In genomic region chr11:84016810-84017508, GRCm38 (mm10) we compare ENCODE assay signal across 22 mouse cellular contexts. TPM values are rescaled to one million over a fixed set of nuclear protein-coding genes. Genes with fewer than 3 reads are reported as not detected.
DNase-seq lines count a peak whose midpoint lies in the region; ATAC-seq and TF ChIP-seq lines count a peak whose summit lies in the region.
"Had no signal": no experiment of that assay in that cellular context is flagged by ENCODE, and none has a peak within 500 bp of the region (broad histone marks: within the 10 kb centered on the region; RNA-seq: fewer than 3 reads in every experiment).

No protein-coding gene starts in this region.

- DNase-seq in kidney, adult 2 months, result peak; percentile 75
- DNase-seq in kidney, postnatal 10 days, result no peak
- DNase-seq in liver, embryonic 14.5 days (ENCODE audit: low read depth in 3 of 3, low spot score in 3 of 3), result peak in 1 of 3 experiments; percentile 4
- no peak for DNase-seq in liver, embryonic 11.5 days (ENCODE audit: low spot score)
- DNase-seq in urinary bladder, postnatal 14 days (ENCODE audit: low spot score), result no peak
- no peak for DNase-seq in cerebellum, postnatal 10 days
- DNase-seq: cerebellum, adult 11 months; cerebellum, adult 9-11 months; heart, postnatal 4 days; left cerebral cortex, postnatal 4 days; thymus, adult 18-20 months; thymus, postnatal 36 days had no signal

- no peak overlapping the region for H3K27ac ChIP-seq in kidney, adult 2 months (ENCODE audit: insufficient read depth, low read depth, low read length)
- no peak overlapping the region for H3K27ac ChIP-seq in liver, embryonic 14.5 days
- no peak overlapping the region for H3K27ac ChIP-seq in liver, embryonic 11.5 days (ENCODE audit: low read depth, low read length)
- H3K27ac ChIP-seq in liver, embryonic 15.5 days (replicated peaks), result peak overlapping the region; percentile 42
- H3K27ac ChIP-seq: embryonic facial prominence, embryonic 10.5 days; forebrain, embryonic 15.5 days; heart, embryonic 10.5 days; hindbrain, embryonic 14.5 days; limb, embryonic 15.5 days had no signal

- H3K4me1 ChIP-seq in kidney, adult 2 months (ENCODE audit: control insufficient read depth, insufficient read depth, low read length), result peaks cover 3% of the 10 kb centered on the region; the same call in 1 of the 2 replicates
- H3K4me1 ChIP-seq in liver, embryonic 14.5 days (replicated peaks; ENCODE audit: control insufficient read depth in 2 of 2, insufficient read depth in 2 of 2, low read length in 1 of 2), result no peaks in the 10 kb centered on the region
- H3K4me1 ChIP-seq in liver, embryonic 11.5 days (replicated peaks; ENCODE audit: control insufficient read depth, insufficient read depth, low read length), result no peaks in the 10 kb centered on the region
- peaks cover 6% of the 10 kb centered on the region for H3K4me1 ChIP-seq in liver, embryonic 15.5 days (replicated peaks)
- H3K4me1 ChIP-seq: heart, embryonic 10.5 days had no signal

- H3K27me3 ChIP-seq in kidney, adult 2 months (replicated peaks; ENCODE audit: control insufficient read depth, insufficient read depth, low read length), result no peaks in the 10 kb centered on the region
- no peaks in the 10 kb centered on the region for H3K27me3 ChIP-seq in liver, embryonic 14.5 days (ENCODE audit: control insufficient read depth, insufficient read depth, low read length)
- H3K27me3 ChIP-seq in liver, embryonic 11.5 days (replicated peaks; ENCODE audit: control insufficient read depth, insufficient read depth, low read length), result no peaks in the 10 kb centered on the region
- no peaks in the 10 kb centered on the region for H3K27me3 ChIP-seq in liver, embryonic 15.5 days
- H3K27me3 ChIP-seq: forebrain, embryonic 15.5 days; limb, embryonic 15.5 days had no signal

- TF ChIP-seq CTCF in kidney, adult 2 months (conservative IDR thresholded peaks at IDR 0.05; ENCODE audit: insufficient read depth, insufficient read length, low read depth, low read length), result no peak
- TF ChIP-seq CTCF in liver, embryonic 14.5 days (IDR thresholded peaks at IDR 0.05; ENCODE audit: low read depth), result no peak

- no peaks in the 10 kb centered on the region for H3K9me3 ChIP-seq in liver, embryonic 14.5 days (ENCODE audit: control insufficient read depth, low read length)
- no peaks in the 10 kb centered on the region for H3K9me3 ChIP-seq in liver, embryonic 11.5 days (ENCODE audit: control insufficient read depth, low read length)
- no peaks in the 10 kb centered on the region for H3K9me3 ChIP-seq in liver, embryonic 15.5 days (replicated peaks)
- H3K9me3 ChIP-seq: embryonic facial prominence, embryonic 10.5 days; forebrain, embryonic 15.5 days; heart, embryonic 10.5 days; limb, embryonic 15.5 days had no signal

- no peaks in the 10 kb centered on the region; the same call in 1 of the 2 replicates for H3K36me3 ChIP-seq in kidney, adult 2 months (ENCODE audit: control insufficient read depth, insufficient read depth, low read length)
- H3K36me3 ChIP-seq in liver, embryonic 14.5 days (replicated peaks; ENCODE audit: control insufficient read depth, insufficient read depth, low read depth), result no peaks in the 10 kb centered on the region; the same call in 1 of the 2 replicates
- no peaks in the 10 kb centered on the region; the same call in 1 of the 2 replicates for H3K36me3 ChIP-seq in liver, embryonic 11.5 days (ENCODE audit: control insufficient read depth, insufficient read depth, low read length)
- H3K36me3 ChIP-seq in liver, embryonic 15.5 days (replicated peaks), result peaks cover 43% of the 10 kb centered on the region

- ATAC-seq in liver, embryonic 14.5 days (ENCODE audit: insufficient read depth), result peak; percentile 31; the same call in 1 of the 2 replicates
- ATAC-seq in liver, embryonic 11.5 days (replicated peaks; ENCODE audit: low FRiP score), result no peak
- peak; percentile 67 for ATAC-seq in liver, embryonic 15.5 days (ENCODE audit: insufficient read depth)
- ATAC-seq: CD4-positive, CD25-positive, alpha-beta regulatory T cell, adult 4 months; forebrain, embryonic 15.5 days; inflammation-experienced regulatory T-cells, adult 6 months; lung, postnatal 0 days had no signal

- WGBS in kidney, adult 2 months, result 63% methylated on average over 7 of the region's 7 CpGs
- whole genome bisulfite sequencing in liver, embryonic 14.5 days (ENCODE audit: insufficient replicate concordance), result 76% methylated on average over 7 of the region's 7 CpGs
- 74% methylated on average over 7 of the region's 7 CpGs for WGBS in liver, embryonic 11.5 days
- 71% methylated on average over 7 of the region's 7 CpGs for WGBS in liver, embryonic 15.5 days (ENCODE audit: insufficient replicate concordance)

- no peak for TF ChIP-seq EP300 in liver, embryonic 14.5 days (IDR thresholded peaks at IDR 0.05; ENCODE audit: low read depth)

- TF ChIP-seq POLR2A in kidney, adult 2 months (IDR thresholded peaks at IDR 0.05; ENCODE audit: low read depth, low read length), result no peak

- no peak overlapping the region for H3K4me3 ChIP-seq in kidney, adult 2 months (ENCODE audit: insufficient read depth, low read depth, low read length)
- no peak overlapping the region for H3K4me3 ChIP-seq in liver, embryonic 14.5 days (ENCODE audit: insufficient read depth in 1 of 2, low read depth in 2 of 2, low read length in 2 of 2)
- H3K4me3 ChIP-seq in liver, embryonic 11.5 days (ENCODE audit: low read depth, low read length), result no peak overlapping the region
- H3K4me3 ChIP-seq in liver, embryonic 15.5 days (replicated peaks), result no peak overlapping the region
- H3K4me3 ChIP-seq: embryonic facial prominence, embryonic 10.5 days; forebrain, embryonic 15.5 days; heart, embryonic 10.5 days; limb, embryonic 15.5 days had no signal

- H3K4me2 ChIP-seq in liver, embryonic 14.5 days (ENCODE audit: low read depth), result no peak overlapping the region
- no peak overlapping the region for H3K4me2 ChIP-seq in liver, embryonic 11.5 days
- no peak overlapping the region for H3K4me2 ChIP-seq in liver, embryonic 15.5 days
- H3K4me2 ChIP-seq: forebrain, embryonic 15.5 days; hindbrain, embryonic 14.5 days; limb, embryonic 15.5 days; midbrain, embryonic 11.5 days had no signal

- no peak overlapping the region for H3K9ac ChIP-seq in liver, embryonic 14.5 days (replicated peaks)
- no peak overlapping the region for H3K9ac ChIP-seq in liver, embryonic 11.5 days (ENCODE audit: low read depth, low read length)
- no peak overlapping the region for H3K9ac ChIP-seq in liver, embryonic 15.5 days
- H3K9ac ChIP-seq: forebrain, embryonic 15.5 days; hindbrain, embryonic 14.5 days; limb, embryonic 15.5 days had no signal

RNA-seq across cellular contexts. Expression of gene Dusp14, which starts 52.1 kb away (rescaled TPM):
- 60.3 and 65.0 TPM in 2 replicates for polyA plus RNA-seq in kidney, adult 2 months (2012; rRNA removed)
- polyA plus RNA-seq in liver, embryonic 14.5 days (2012; rRNA removed), result 0.60 and 0.61 TPM in 2 replicates
- 1.1 and 1.2 TPM in 2 replicates for polyA plus RNA-seq in liver, embryonic 14.5 days (2014; fragmentation: Nextera tagmentation; extraction: Ambion mirVana)
- polyA plus RNA-seq in liver, embryonic 11.5 days (2014; fragmentation: Nextera tagmentation; extraction: Ambion mirVana), result 1.7 and 2.2 TPM in 2 replicates
- 1.2 and 1.3 TPM in 2 replicates for polyA plus RNA-seq in liver, embryonic 15.5 days (2015; fragmentation: Nextera tagmentation; extraction: Ambion mirVana)

RNA-seq across cellular contexts. Expression of gene Synrg, which starts 52.7 kb away (rescaled TPM):
- 21.0 and 25.8 TPM in 2 replicates for polyA plus RNA-seq in kidney, adult 2 months (2012; rRNA removed)
- polyA plus RNA-seq in liver, embryonic 14.5 days (2012; rRNA removed), result 3.1 and 3.9 TPM in 2 replicates
- 3.9 and 4.8 TPM in 2 replicates for polyA plus RNA-seq in liver, embryonic 14.5 days (2014; fragmentation: Nextera tagmentation; extraction: Ambion mirVana)
- 9.0 and 11.5 TPM in 2 replicates for polyA plus RNA-seq in liver, embryonic 11.5 days (2014; fragmentation: Nextera tagmentation; extraction: Ambion mirVana)
- 5.2 and 5.4 TPM in 2 replicates for polyA plus RNA-seq in liver, embryonic 15.5 days (2015; fragmentation: Nextera tagmentation; extraction: Ambion mirVana)

Comparison
In these comparisons a context has a peak if more than half of its experiments do, and no peak if none do; other contexts are left out.
1. RNA of gene Dusp14, which starts 52.1 kb away (polyA plus RNA-seq): 60.3 to 65.0 TPM in kidney, adult 2 months; 1.7 to 2.2 TPM in liver, embryonic 11.5 days, 1.2 to 1.3 TPM in liver, embryonic 15.5 days and 0.60 to 1.2 TPM in liver, embryonic 14.5 days; every median in the first group is over 10 times any median in the second.